In genomic region chr7:25290911-25291310, GRCm38 (mm10) we compare ENCODE assay signal across 10 mouse cellular contexts. TPM values are rescaled to one million over a fixed set of nuclear protein-coding genes. Genes with fewer than 3 reads are reported as not detected.
DNase-seq lines count a peak whose midpoint lies in the region; ATAC-seq lines count a peak whose summit lies in the region.
"Had no signal": no experiment of that assay in that cellular context is flagged by ENCODE, and none has a peak within 500 bp of the region (broad histone marks: within the 10 kb centered on the region; RNA-seq: fewer than 3 reads in every experiment).

No protein-coding gene starts in this region.

- H3K27me3 ChIP-seq in midbrain, embryonic 14.5 days (ENCODE audit: control insufficient read depth, insufficient read depth, low read length), result no peaks in the 10 kb centered on the region
- H3K27me3 ChIP-seq in midbrain, embryonic 16.5 days (ENCODE audit: control insufficient read depth, insufficient read depth, low read depth, low read length), result no peaks in the 10 kb centered on the region
- no peaks in the 10 kb centered on the region for H3K27me3 ChIP-seq in forebrain, embryonic 13.5 days

- no peak overlapping the region for H3K4me2 ChIP-seq in midbrain, embryonic 14.5 days (ENCODE audit: low read length)
- H3K4me2 ChIP-seq in midbrain, embryonic 16.5 days (ENCODE audit: low read length), result no peak overlapping the region
- no peak overlapping the region for H3K4me2 ChIP-seq in forebrain, embryonic 13.5 days

- H3K4me1 ChIP-seq in midbrain, embryonic 14.5 days (ENCODE audit: control insufficient read depth, insufficient read depth, low read length), result peaks cover 4% of the 10 kb centered on the region
- H3K4me1 ChIP-seq in midbrain, embryonic 16.5 days (ENCODE audit: control insufficient read depth, insufficient read depth, low read length), result peaks cover 8% of the 10 kb centered on the region
- peaks cover 36% of the 10 kb centered on the region for H3K4me1 ChIP-seq in forebrain, embryonic 13.5 days

- H3K4me3 ChIP-seq in midbrain, embryonic 14.5 days (replicated peaks; ENCODE audit: low read depth, low read length), result no peak overlapping the region
- H3K4me3 ChIP-seq in midbrain, embryonic 16.5 days (ENCODE audit: low read depth, low read length), result no peak overlapping the region
- H3K4me3 ChIP-seq in forebrain, embryonic 13.5 days, result no peak overlapping the region

- H3K9me3 ChIP-seq in midbrain, embryonic 14.5 days (ENCODE audit: control insufficient read depth, low read length), result no peaks in the 10 kb centered on the region
- no peaks in the 10 kb centered on the region for H3K9me3 ChIP-seq in midbrain, embryonic 16.5 days (replicated peaks; ENCODE audit: control insufficient read depth, low read length, poor library complexity, severe bottlenecking)
- H3K9me3 ChIP-seq in forebrain, embryonic 13.5 days (replicated peaks), result no peaks in the 10 kb centered on the region

- H3K27ac ChIP-seq in midbrain, embryonic 14.5 days (replicated peaks; ENCODE audit: low read depth, low read length), result no peak overlapping the region
- no peak overlapping the region; the same call in 1 of the 2 replicates for H3K27ac ChIP-seq in midbrain, embryonic 16.5 days (ENCODE audit: low read length)
- peak overlapping the region; percentile 40; the same call in 1 of the 2 replicates for H3K27ac ChIP-seq in forebrain, embryonic 13.5 days

- ATAC-seq in midbrain, embryonic 14.5 days (ENCODE audit: low FRiP score, low TSS enrichment), result no peak
- ATAC-seq in midbrain, embryonic 16.5 days, result no peak
- peak; percentile 25; the same call in 1 of the 2 replicates for ATAC-seq in forebrain, embryonic 13.5 days
- no peak for ATAC-seq in CD4-positive, CD25-positive, alpha-beta regulatory T cell, adult 4 months

- DNase-seq in cerebellum, adult 8-10 months, result peak; percentile 51
- DNase-seq in cerebellum, adult 9-11 months, result no peak
- DNase-seq in midbrain, embryonic 14.5 days, result peak; percentile 25
- peak; percentile 74 to 79 for DNase-seq in kidney, postnatal 4 days
- DNase-seq in left cerebral cortex, adult 8-10 months (ENCODE audit: low spot score in 2 of 2), result no peak

- 90% methylated on average over 2 of the region's 2 CpGs for WGBS in midbrain, embryonic 14.5 days
- whole genome bisulfite sequencing in midbrain, embryonic 16.5 days, result 74% methylated on average over 2 of the region's 2 CpGs
- 68% methylated on average over 2 of the region's 2 CpGs for WGBS in forebrain, embryonic 13.5 days

- no peak overlapping the region for H3K9ac ChIP-seq in midbrain, embryonic 14.5 days (replicated peaks; ENCODE audit: low read length)
- H3K9ac ChIP-seq in midbrain, embryonic 16.5 days (ENCODE audit: low read depth, low read length), result no peak overlapping the region
- H3K9ac ChIP-seq in forebrain, embryonic 13.5 days, result no peak overlapping the region; the same call in 1 of the 2 replicates

- H3K36me3 ChIP-seq in midbrain, embryonic 14.5 days (ENCODE audit: control insufficient read depth, insufficient read depth, low read length), result peaks cover 99% of the 10 kb centered on the region
- peaks cover 70% of the 10 kb centered on the region for H3K36me3 ChIP-seq in midbrain, embryonic 16.5 days (ENCODE audit: control insufficient read depth, insufficient read depth, low read length)
- H3K36me3 ChIP-seq in forebrain, embryonic 13.5 days (ENCODE audit: poor library complexity, severe bottlenecking), result peaks cover 100% of the 10 kb centered on the region

RNA-seq across cellular contexts. Expression of gene Pafah1b3, which starts 6.9 kb away (rescaled TPM):
- 630 and 836 TPM in 2 replicates for polyA plus RNA-seq in midbrain, embryonic 14.5 days (2014; fragmentation: Nextera tagmentation; extraction: Ambion mirVana)
- polyA plus RNA-seq in midbrain, embryonic 16.5 days (2015; fragmentation: Nextera tagmentation; extraction: Ambion mirVana), result 672 and 703 TPM in 2 replicates
- 513 and 525 TPM in 2 replicates for polyA plus RNA-seq in forebrain, embryonic 13.5 days (2015; fragmentation: Nextera tagmentation; extraction: Ambion mirVana)
- polyA plus RNA-seq in CD4-positive, CD25-positive, alpha-beta regulatory T cell, adult 4 months (2017; shearing (Covaris generic)), result 10 to 100 TPM; 23.6 to 42.6 TPM
- 10 to 100 TPM; 29.5 to 38.7 (median 32.2) TPM for total RNA-seq in left cerebral cortex, adult 8-10 months (2022)

RNA-seq across cellular contexts. Expression of gene Prr19, which starts 10.3 kb away (rescaled TPM):
- 3.0 and 3.2 TPM in 2 replicates for polyA plus RNA-seq in midbrain, embryonic 14.5 days (2014; fragmentation: Nextera tagmentation; extraction: Ambion mirVana)
- polyA plus RNA-seq in midbrain, embryonic 16.5 days (2015; fragmentation: Nextera tagmentation; extraction: Ambion mirVana), result 4.3 and 5.6 TPM in 2 replicates
- 0.93 and 1.6 TPM in 2 replicates for polyA plus RNA-seq in forebrain, embryonic 13.5 days (2015; fragmentation: Nextera tagmentation; extraction: Ambion mirVana)
- polyA plus RNA-seq in CD4-positive, CD25-positive, alpha-beta regulatory T cell, adult 4 months (2017; shearing (Covaris generic)), result not detected
- total RNA-seq in left cerebral cortex, adult 8-10 months (2022), result not detected
- total RNA-seq: common myeloid progenitor, adult 5-6 weeks; liver, adult 2 months had no signal
- polyA plus RNA-seq: liver, adult 2 months had no signal

RNA-seq across cellular contexts. Expression of gene Tmem145, which starts 15.0 kb away (rescaled TPM):
- 68.6 and 77.8 TPM in 2 replicates for polyA plus RNA-seq in midbrain, embryonic 14.5 days (2014; fragmentation: Nextera tagmentation; extraction: Ambion mirVana)
- polyA plus RNA-seq in midbrain, embryonic 16.5 days (2015; fragmentation: Nextera tagmentation; extraction: Ambion mirVana), result 83.8 and 98.0 TPM in 2 replicates
- polyA plus RNA-seq in forebrain, embryonic 13.5 days (2015; fragmentation: Nextera tagmentation; extraction: Ambion mirVana), result 14.1 and 16.4 TPM in 2 replicates
- polyA plus RNA-seq in CD4-positive, CD25-positive, alpha-beta regulatory T cell, adult 4 months (2017; shearing (Covaris generic)), result not detected
- 10 to 100 TPM; 40.7 to 46.5 (median 42.0) TPM for total RNA-seq in left cerebral cortex, adult 8-10 months (2022)
- total RNA-seq: common myeloid progenitor, adult 5-6 weeks; liver, adult 2 months had no signal
- polyA plus RNA-seq: liver, adult 2 months had no signal

RNA-seq across cellular contexts. Expression of gene Cic, which starts 23.4 kb away (rescaled TPM):
- 47.3 and 52.0 TPM in 2 replicates for polyA plus RNA-seq in midbrain, embryonic 14.5 days (2014; fragmentation: Nextera tagmentation; extraction: Ambion mirVana)
- 33.8 and 38.8 TPM in 2 replicates for polyA plus RNA-seq in midbrain, embryonic 16.5 days (2015; fragmentation: Nextera tagmentation; extraction: Ambion mirVana)
- 45.9 and 47.0 TPM in 2 replicates for polyA plus RNA-seq in forebrain, embryonic 13.5 days (2015; fragmentation: Nextera tagmentation; extraction: Ambion mirVana)
- polyA plus RNA-seq in CD4-positive, CD25-positive, alpha-beta regulatory T cell, adult 4 months (2017; shearing (Covaris generic)), result 10 to 100 TPM; 24.1 to 27.2 TPM
- 100 to 1,000 TPM; 196 to 238 (median 227) TPM for total RNA-seq in left cerebral cortex, adult 8-10 months (2022)

RNA-seq across cellular contexts. Expression of gene Megf8, which starts 26.1 kb away (rescaled TPM):
- polyA plus RNA-seq in midbrain, embryonic 14.5 days (2014; fragmentation: Nextera tagmentation; extraction: Ambion mirVana), result 21.6 and 23.2 TPM in 2 replicates
- polyA plus RNA-seq in midbrain, embryonic 16.5 days (2015; fragmentation: Nextera tagmentation; extraction: Ambion mirVana), result 23.2 and 23.4 TPM in 2 replicates
- 14.2 and 16.6 TPM in 2 replicates for polyA plus RNA-seq in forebrain, embryonic 13.5 days (2015; fragmentation: Nextera tagmentation; extraction: Ambion mirVana)
- under 1 TPM; 0.10 to 0.11 TPM for polyA plus RNA-seq in CD4-positive, CD25-positive, alpha-beta regulatory T cell, adult 4 months (2017; shearing (Covaris generic))
- total RNA-seq in left cerebral cortex, adult 8-10 months (2022), result 100 to 1,000 TPM in 3 of 4 experiments, 10 to 100 TPM in 1; 99.2 to 109 (median 104) TPM

Comparison
In these comparisons a context has a peak if more than half of its experiments do, and no peak if none do; other contexts are left out.
1. DNase-seq: peak in cerebellum, adult 8-10 months (single experiment), midbrain, embryonic 14.5 days (single experiment) and kidney, postnatal 4 days (2 of 2); none in cerebellum, adult 9-11 months (single experiment) and left cerebral cortex, adult 8-10 months (0 of 2).
2. RNA of gene Pafah1b3, which starts 6.9 kb away (polyA plus RNA-seq): 672 to 703 TPM in midbrain, embryonic 16.5 days, 630 to 836 TPM in midbrain, embryonic 14.5 days and 513 to 525 TPM in forebrain, embryonic 13.5 days; 23.6 to 42.6 TPM in CD4-positive, CD25-positive, alpha-beta regulatory T cell, adult 4 months; every median in the first group is over 10 times any median in the second.
3. RNA of gene Tmem145, which starts 15.0 kb away (polyA plus RNA-seq): 83.8 to 98.0 TPM in midbrain, embryonic 16.5 days, 68.6 to 77.8 TPM in midbrain, embryonic 14.5 days and 14.1 to 16.4 TPM in forebrain, embryonic 13.5 days; not detected in CD4-positive, CD25-positive, alpha-beta regulatory T cell, adult 4 months; every median in the first group is over 10 times any median in the second.